Mouse (Mus musculus) kidney, postnatal 0 days (tissue): ENCODE results near the gene Glis2. TPM values are rescaled to one million over a fixed set of nuclear protein-coding genes. Genes with fewer than 3 reads are reported as not detected.

ENCODE experiments used
- ATAC-seq: fragments of 200-750 bp; cut with Nextera tagmentation; replicated peaks from 2 replicates; pipeline ENCODE4 v1.8.0; 2017; ENCODE audit warnings: low read depth, moderate number of reproducible peaks, moderate TSS enrichment, moderate library complexity; ENCODE audit not compliant: low FRiP score
- DNase-seq: peaks from one replicate; pipeline ENCODE4 v3.0.0-alpha.2; 2016; ENCODE audit warnings: low spot score
- H3K27ac ChIP-seq: fragments of 300-500 bp; sonication (generic); 2 replicates; pipeline ENCODE4 v1.5.1; 2014; ENCODE audit warnings: mild to moderate bottlenecking
- H3K27me3 ChIP-seq: fragments of 300-500 bp; sonication (generic); 2 replicates; pipeline ENCODE4 v1.6.1; 2014; ENCODE audit warnings: low read length, mixed read lengths; ENCODE audit not compliant: insufficient read depth
- H3K36me3 ChIP-seq: fragments of 300-500 bp; sonication (generic); 2 replicates; pipeline ENCODE4 v1.6.1; 2014; ENCODE audit warnings: low read length, mixed read lengths; ENCODE audit not compliant: insufficient read depth
- H3K4me1 ChIP-seq: fragments of 300-500 bp; sonication (generic); replicated peaks from 2 replicates; pipeline ENCODE4 v1.6.1; 2014; ENCODE audit warnings: antibody characterized with exemption, low read length, mixed read lengths; ENCODE audit not compliant: insufficient read depth
- H3K4me2 ChIP-seq: fragments of 300-500 bp; sonication (generic); 2 replicates; pipeline ENCODE4 v1.6.1; 2014; ENCODE audit warnings: mild to moderate bottlenecking, low read length, moderate library complexity, mixed read lengths
- H3K4me3 ChIP-seq: fragments of 300-500 bp; sonication (generic); replicated peaks from 2 replicates; pipeline ENCODE4 v1.5.1; 2014; ENCODE audit warnings: low read depth, low read length
- H3K9ac ChIP-seq: fragments of 300-500 bp; sonication (generic); 2 replicates; pipeline ENCODE4 v1.6.1; 2014; ENCODE audit warnings: low read depth, low read length
- H3K9me3 ChIP-seq: fragments of 300-500 bp; sonication (generic); replicated peaks from 2 replicates; pipeline ENCODE4 v1.6.1; 2016; ENCODE audit warnings: low read length, inconsistent platforms, mixed read lengths
- CTCF ChIP-seq: IDR thresholded peaks from 2 replicates; pipeline ENCODE4 v1.5.1; 2016; ENCODE audit warnings: antibody characterized with exemption, low read depth, mild to moderate bottlenecking, moderate library complexity
- WGBS: fragments of 180-500 bp; shearing (Covaris S2); extraction: QIAGEN DNeasy Blood & Tissue Kit; methylation state at CpG from one replicate; pipeline ENCODE4 v1.1.7; 2014; 5-methylcytosine and 5-hydroxymethylcytosine counted together
- polyA plus RNA-seq: library from polyadenylated mRNA; unstranded; fragments of >200 nt; fragmentation: Nextera tagmentation; extraction: Ambion mirVana; gene quantifications from 2 replicates; pipeline ENCODE4 v1.2.1, GENCODE M21; 2015

Glis2 gene
- polyA plus RNA-seq = 74.6 and 78.8 TPM in 2 replicates

DNA sequence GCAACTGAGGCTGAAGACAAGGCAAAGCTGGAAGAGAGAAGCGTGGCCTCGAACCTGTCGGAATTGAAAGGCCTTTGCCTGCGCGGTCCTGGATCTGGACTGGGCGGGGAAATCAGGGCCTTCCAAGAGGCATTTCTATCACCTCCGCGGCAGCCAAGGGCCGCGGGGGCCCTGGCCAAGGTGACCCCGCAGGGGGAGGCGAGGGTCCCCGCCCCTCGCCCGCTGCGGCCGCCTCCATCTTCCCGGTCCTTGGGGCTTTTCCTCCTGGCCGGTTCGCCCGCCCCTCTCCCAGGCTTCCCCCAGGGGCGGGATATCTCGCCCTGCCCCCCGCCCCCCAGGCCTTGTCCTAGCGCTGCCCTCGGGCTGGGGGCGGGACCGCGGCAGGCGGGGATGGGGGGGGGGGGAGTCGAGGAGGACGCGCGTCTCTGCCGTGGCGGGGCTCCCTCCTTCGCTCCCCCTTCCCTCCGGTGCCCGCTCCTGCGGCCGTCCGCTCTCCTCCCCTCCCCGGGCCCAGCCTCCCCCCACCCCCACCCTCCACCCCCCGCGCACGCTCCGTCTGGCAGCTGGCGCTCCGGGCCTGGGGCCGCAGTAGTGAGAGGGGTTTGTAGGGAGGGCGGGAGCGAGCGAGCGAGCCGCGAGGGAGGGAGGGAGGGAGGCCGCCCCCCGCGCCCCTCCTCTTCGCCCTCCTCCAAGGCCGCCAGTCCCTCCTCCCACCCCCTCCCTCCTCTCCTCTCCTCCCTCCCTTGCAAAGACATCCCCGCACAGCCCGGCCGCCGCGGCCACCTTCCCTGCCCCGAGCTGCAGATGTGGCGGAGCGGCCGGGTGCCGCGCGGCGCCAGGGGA lies at the start of gene Glis2:
Gene Glis2 (plus strand): TSS at position 743 of the 843 bp plus-strand sequence.
- Histone ChIP-seq H3K36me3 (no peaks in the 10 kb centered on the region), H3K27me3 (no peaks in the 10 kb centered on the region), H3K4me1 (peaks cover 48% of the 10 kb centered on the region), H3K9ac (peak within 1 kb of the TSS; percentile 97), H3K27ac (peak within 1 kb of the TSS; percentile 98), H3K4me3 (peak within 1 kb of the TSS; percentile 88), H3K4me2 (peak within 1 kb of the TSS; percentile 68), H3K9me3 (no peaks in the 10 kb centered on the region)
- WGBS = under 1% methylated on average over 47 of the region's 74 CpGs
- TF ChIP-seq CTCF = no peak
- DNase-seq (peak; percentile 94), ATAC-seq (peak; percentile 82)

DNA sequence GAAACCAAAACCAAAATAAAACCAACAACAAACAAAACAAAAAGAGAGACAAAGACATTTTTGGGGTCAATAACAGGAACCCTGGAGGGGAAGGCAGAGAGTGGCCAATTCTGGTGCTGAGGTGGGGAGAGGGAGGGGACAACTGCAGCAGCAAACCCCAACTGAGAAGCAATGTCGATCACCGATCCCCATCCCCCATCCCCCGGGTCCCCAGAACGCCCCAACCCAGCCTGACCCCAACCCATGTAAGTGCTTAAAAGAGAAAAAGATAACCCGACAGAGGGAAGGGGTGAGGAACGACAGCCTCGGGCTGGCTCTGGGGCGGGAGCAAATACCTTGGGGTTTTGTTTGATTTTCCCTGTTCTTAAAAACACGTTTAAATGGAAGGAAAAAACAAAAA lies 49.7 kb upstream of the Glis2 start:
- no peak overlapping the region for H3K4me3 ChIP-seq
- H3K9ac ChIP-seq = no peak overlapping the region
- no peak for TF ChIP-seq CTCF
- ATAC-seq (no peak), DNase-seq (no peak)
- no peak overlapping the region for H3K27ac ChIP-seq
- no peaks in the 10 kb centered on the region for H3K4me1 ChIP-seq
- H3K9me3 ChIP-seq = no peaks in the 10 kb centered on the region
- H3K4me2 ChIP-seq = no peak overlapping the region
- H3K36me3 ChIP-seq = peaks cover 20% of the 10 kb centered on the region
- H3K27me3 ChIP-seq = no peaks in the 10 kb centered on the region
- WGBS = 74% methylated on average over 9 of the region's 9 CpGs

DNA sequence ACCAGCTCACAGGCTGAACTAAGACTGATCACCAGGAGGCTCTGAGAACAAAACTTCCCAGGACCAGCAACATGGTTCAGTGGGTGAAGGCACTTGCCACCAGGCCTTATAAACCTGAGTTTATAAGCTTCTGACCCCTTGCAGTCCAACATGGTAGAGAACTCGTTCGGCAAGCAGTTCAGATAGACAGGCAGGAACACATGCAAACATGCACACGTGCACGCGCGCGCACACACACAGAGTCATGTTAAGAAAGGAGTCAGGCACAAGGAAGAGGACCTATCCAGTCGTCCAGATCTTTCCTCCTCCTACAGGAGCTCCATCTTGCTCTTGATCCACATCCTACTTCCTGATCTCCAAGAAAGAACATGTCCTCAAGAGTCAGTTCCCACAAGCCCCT lies 47.7 kb upstream of the Glis2 start:
- no peaks in the 10 kb centered on the region for H3K9me3 ChIP-seq
- WGBS = 94% methylated on average over 8 of the region's 8 CpGs

DNA sequence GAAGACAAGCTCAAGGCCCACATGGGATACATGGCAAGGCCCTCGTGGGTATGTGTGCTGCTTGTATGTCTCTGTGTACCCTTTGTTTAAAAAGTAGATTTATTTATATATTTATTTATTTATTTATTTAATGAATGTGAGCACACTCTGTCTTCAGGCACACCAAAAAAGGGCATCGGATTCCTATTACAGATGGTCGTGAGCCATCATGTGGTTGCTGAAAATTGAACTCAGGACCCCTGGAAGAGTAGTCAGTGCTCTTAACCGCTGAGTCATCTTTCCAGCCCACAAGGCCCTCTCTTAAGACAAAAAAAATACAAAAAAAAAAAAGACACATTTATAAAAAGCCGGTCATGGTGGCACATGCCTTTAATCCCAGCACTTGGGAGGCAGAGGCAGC lies 46.9 kb upstream of the Glis2 start:
- DNase-seq (no peak), ATAC-seq (no peak)
- H3K27ac ChIP-seq = no peak overlapping the region
- no peaks in the 10 kb centered on the region for H3K9me3 ChIP-seq
- WGBS = 87% methylated on average over 5 of the region's 5 CpGs
- no peaks in the 10 kb centered on the region for H3K27me3 ChIP-seq
- H3K36me3 ChIP-seq = peaks cover 20% of the 10 kb centered on the region
- H3K9ac ChIP-seq = no peak overlapping the region
- no peak for TF ChIP-seq CTCF
- no peak overlapping the region for H3K4me2 ChIP-seq
- no peak overlapping the region for H3K4me3 ChIP-seq
- peaks cover 1% of the 10 kb centered on the region for H3K4me1 ChIP-seq

More for the DNA sequence above, 47.7 kb upstream of the Glis2 start:
- H3K36me3 ChIP-seq = peaks cover 20% of the 10 kb centered on the region
- H3K4me2 ChIP-seq = no peak overlapping the region
- no peak overlapping the region for H3K4me3 ChIP-seq
- no peak for DNase-seq
- no peaks in the 10 kb centered on the region for H3K4me1 ChIP-seq
- H3K27me3 ChIP-seq = no peaks in the 10 kb centered on the region
- no peak overlapping the region for H3K9ac ChIP-seq
- H3K27ac ChIP-seq = no peak overlapping the region
- no peak for TF ChIP-seq CTCF
- ATAC-seq = no peak

DNA sequence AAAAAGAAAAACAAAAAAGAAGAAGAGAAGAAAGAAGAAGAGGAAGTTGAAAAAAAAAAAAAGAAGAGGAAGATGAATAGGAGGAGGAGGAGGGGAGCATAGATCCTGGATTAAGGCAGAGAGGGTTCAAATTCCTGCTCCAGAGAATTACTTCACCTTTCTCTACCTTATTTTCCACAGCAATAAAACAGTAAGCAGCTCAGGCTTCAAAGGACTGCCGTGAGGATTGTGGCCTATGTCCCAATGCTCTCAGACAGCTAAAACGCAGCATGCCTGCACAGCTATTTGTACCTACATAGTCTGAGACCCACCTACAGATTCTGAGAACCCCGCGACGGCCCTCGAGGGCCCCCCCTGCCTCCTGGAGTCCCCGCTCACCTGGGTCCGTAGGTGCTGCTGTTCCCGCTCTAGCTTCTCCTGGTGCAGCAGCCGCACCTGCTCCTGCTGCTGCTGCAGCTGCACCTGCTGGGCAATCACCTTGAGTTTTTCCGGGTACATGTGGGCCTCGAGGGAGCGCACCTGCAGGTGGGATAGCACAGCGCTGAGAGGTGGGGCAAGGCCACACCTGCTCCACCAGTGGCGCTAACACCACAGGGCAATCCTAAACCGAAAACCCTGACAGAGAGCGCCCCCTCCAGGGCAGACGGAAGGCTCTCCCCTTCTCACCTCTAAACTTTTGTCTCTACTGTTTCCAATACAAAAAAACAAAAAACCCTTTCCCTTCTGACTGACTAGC lies 45.4 kb upstream of the Glis2 start:
- H3K4me3 ChIP-seq = no peak overlapping the region
- peaks cover 9% of the 10 kb centered on the region for H3K4me1 ChIP-seq
- no peak overlapping the region for H3K4me2 ChIP-seq
- ATAC-seq (no peak), DNase-seq (no peak)
- no peaks in the 10 kb centered on the region for H3K27me3 ChIP-seq
- 82% methylated on average over 18 of the region's 18 CpGs for WGBS
- no peak overlapping the region for H3K27ac ChIP-seq
- no peak overlapping the region for H3K9ac ChIP-seq
- peaks cover 20% of the 10 kb centered on the region for H3K36me3 ChIP-seq
- H3K9me3 ChIP-seq = no peaks in the 10 kb centered on the region
- peak; percentile 41 for TF ChIP-seq CTCF

DNA sequence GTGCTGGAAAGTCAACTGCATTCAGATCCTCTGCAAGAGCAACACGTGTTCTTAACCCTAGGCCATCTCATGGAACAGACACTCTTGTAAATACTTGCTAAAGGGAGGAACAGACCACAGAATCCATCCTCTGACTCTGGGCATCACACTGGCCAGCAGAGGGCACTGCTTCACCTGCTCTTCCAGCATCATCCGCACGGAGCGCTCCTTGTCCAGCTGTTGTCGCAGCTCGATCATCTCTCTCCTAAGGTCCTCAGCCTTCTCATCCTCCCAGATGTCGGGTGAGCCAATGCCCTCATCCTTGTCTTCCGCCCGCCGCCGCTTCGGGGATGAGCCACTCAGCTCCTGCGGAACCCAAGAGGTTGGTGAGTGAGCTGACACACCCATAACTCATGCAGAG lies 43.5 kb upstream of the Glis2 start:
- Histone ChIP-seq H3K9me3 (no peaks in the 10 kb centered on the region), H3K4me1 (peaks cover 9% of the 10 kb centered on the region), H3K27ac (no peak overlapping the region), H3K9ac (no peak overlapping the region), H3K27me3 (no peaks in the 10 kb centered on the region), H3K4me2 (no peak overlapping the region), H3K4me3 (no peak overlapping the region), H3K36me3 (peaks cover 13% of the 10 kb centered on the region; the same call in 1 of the 2 replicates)
- WGBS = 33% methylated on average over 13 of the region's 13 CpGs
- DNase-seq (peak; percentile 90), ATAC-seq (peak; percentile 68)
- peak; percentile 99 for TF ChIP-seq CTCF
